Mouse (Mus musculus): Measurements from ENCODE around the gene Cep70. TPM values are rescaled to one million over a fixed set of nuclear protein-coding genes. Genes with fewer than 3 reads are reported as not detected.

The Cep70 gene
- 1 to 10 TPM; 2.2 to 2.8 (median 2.5) TPM for total RNA-seq (2022)

DNA sequence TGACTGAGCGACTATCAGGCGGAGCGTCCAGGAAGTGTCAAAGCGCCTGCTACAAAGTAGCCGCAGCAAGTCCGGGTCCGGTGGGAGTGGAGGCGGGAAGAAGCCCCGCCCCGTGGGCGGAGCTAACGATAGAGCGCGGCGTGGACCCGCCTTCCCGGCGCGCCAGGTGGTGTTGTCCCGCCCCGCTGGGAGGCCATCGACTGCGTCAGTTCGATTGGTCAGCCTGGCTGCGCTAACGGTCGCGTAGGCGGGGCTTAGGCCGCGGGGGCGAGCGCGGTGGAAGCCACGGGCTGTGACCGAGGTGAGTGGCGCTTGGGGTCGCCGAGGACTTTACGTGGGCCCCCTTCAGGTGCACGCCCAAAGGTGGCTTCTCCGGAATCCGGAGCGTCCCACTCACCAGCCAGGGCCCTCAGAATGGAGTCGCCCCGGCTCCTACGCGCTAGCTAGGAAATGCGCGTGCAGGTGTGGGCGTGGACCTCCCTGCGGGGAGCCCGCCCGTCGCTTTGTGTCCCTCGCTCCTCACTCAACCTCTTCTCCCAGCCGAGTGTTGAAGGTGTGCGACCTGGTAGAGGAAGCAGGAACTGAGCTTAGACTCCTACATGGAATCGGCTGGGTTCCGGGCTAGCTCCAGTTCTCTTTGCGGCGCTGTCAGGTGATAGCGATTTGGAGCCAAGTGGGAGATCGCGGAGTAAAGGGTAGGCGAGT lies at the start of gene Cep70:
Gene Cep70, plus strand, starts transcription at position 178 of the 705 bp plus-strand sequence.
- DNase-seq (ENCODE audit: low spot score in 2 of 2): peak; percentile 89 to 90

DNA sequence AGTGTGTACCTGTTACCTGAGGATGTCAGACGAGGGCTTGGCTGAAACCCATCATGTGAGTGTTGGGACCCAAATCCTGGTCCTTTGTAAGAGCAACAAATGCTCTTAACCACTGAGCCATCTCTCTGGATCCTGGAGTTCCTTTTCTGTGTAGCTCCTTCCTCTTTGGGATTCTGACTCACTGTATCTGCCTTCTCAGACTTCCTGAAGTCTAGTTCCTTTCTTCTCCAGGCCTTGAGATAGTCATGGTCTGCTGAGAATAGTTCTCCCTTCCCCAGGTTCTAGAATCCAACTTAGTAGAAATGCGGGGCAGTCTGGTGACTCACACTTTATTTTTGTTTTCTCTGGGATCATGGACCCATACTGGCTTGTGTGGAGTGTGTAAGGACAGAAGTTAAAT lies 30.5 kb upstream of the Cep70 start:
- DNase-seq (ENCODE audit: low spot score in 2 of 2): no peak

DNA sequence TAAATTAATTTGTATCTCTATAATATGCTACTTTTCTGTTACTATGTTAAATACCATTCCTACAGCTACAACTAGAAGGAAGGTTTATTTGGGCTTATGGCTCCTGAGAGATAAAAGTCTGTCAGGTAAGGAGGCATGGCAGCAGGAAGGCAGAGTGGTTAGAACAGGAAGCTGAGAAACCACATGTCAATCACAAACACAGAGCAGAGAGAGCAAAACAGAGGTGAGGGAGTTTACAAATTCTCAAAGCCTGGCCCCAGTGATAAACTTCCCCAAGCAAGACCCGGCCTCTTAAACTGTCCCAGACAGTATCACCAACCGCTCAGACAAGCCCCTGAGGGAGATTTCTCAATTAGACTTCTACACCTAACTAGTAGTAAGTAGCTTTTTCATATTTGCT lies 27.0 kb upstream of the Cep70 start:
- DNase-seq (ENCODE audit: low spot score in 2 of 2): no peak

DNA sequence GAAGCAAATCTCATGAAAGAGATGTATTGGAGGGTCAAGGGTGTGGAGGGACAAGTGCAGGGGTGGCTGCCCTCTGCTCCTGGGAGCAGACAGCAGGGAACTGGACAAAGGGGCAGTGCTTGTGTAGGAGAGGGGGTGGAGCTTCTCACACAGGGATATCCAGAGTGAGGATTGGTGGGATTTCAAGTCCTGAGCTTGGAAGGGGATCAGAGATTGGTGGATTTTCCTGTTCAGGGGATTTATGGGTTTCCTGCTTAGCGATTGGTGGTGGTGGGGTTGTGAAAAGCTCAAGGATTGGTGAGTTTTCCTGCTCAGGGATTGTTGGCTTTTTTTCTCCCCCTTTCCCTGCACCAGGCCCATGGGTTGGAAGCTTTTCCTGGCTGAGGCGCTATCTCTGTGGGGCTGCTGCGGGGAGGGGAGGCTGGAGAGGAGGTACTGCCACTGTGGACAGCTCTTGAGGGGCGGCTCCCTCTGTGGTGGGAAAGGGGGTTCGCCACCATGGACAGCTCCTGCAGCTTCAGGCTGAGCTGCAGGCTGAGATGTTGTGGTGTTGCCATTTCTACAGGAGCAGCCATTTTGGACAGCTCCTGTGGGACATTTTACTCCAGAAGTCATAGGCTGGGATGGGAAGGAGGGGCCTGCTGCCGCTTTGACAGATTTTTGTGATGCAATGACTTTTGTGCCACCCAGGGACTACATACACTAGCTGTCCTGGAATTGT lies 25.0 kb upstream of the Cep70 start:
- no peak for DNase-seq (ENCODE audit: low spot score in 2 of 2)

DNA sequence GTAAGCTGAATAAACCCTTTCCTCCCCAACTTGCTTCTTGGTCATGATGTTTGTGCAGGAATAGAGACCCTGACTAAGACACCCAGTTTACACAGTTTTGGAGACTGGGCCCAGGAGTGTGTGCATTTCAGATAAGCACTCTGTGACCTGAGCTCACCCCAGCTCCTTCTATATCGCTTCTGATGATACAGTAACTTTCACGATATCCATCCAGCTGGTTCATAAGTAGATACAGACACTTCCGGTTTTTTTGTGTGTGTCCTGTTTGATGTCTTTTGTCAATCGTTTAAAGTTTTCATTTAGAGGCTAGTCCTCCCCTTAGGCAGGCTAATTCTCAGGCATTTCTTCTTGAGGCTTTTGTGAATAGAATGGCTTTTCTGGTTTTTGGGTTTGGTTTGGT lies 21.5 kb upstream of the Cep70 start:
- no peak for DNase-seq (ENCODE audit: low spot score in 2 of 2)

DNA sequence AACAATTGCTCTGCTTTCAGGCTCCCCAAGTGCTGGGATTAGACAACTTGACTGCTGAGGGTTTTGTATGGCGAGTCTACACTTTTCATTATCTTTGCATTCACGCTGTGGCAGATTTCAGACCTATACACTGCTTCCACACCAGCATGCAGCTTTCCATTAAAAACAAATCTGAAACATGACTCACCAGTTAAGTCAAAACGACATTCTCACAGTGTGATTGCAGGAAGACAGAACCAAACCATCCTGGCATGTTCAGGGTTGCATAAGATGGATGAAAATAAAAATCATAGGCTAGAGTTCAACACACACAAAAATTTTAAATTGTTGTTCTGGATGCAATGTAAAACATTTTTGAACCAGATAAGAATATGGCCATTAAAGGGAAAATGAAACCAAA lies 18.6 kb upstream of the Cep70 start:
- DNase-seq (ENCODE audit: low spot score in 2 of 2): no peak

DNA sequence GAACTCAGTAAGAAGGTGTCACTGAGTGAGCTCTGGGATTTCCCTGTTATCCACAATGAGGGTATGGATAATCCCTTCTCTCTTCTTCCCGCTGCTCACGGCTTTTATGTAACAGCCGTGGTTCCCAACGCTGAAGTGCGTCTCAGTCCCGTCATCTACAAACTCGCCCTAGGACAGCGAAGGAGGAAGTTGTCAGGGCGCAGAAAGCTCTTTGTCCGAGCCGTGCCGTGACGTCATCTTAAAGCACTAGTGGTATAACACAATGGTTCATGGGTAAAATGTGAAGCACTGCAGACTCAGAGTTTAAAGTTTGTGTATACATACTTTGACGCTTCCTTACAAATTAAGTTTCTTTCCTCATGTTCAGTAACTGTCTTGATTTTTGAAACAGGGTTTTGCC lies 13.7 kb upstream of the Cep70 start:
- no peak for DNase-seq (ENCODE audit: low spot score in 2 of 2)

DNA sequence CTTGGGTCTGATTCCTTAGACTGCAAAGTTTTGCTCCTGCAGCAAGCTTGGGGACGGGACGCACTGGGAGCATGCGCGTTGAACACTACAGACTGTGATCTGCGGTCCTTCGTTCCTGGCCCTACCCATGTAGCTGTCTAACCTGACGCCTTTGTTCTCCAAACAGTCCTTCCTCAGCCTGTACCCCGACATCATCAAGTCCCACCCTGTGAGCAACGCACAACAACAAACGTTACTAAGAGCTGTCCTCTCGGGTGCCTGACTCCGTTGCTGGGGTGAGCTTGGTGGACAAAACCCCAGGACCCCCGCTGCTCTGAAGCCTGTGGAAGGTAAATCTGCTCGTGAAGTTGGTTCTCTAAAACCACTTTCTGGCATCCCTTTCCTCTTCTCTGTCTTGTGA lies 6.0 kb upstream of the Cep70 start, which contains the start of gene Faiml:
Gene Faiml, minus strand, starts transcription at position 101 of the 400 bp plus-strand sequence.
- no peak for DNase-seq (ENCODE audit: low spot score in 2 of 2)

DNA sequence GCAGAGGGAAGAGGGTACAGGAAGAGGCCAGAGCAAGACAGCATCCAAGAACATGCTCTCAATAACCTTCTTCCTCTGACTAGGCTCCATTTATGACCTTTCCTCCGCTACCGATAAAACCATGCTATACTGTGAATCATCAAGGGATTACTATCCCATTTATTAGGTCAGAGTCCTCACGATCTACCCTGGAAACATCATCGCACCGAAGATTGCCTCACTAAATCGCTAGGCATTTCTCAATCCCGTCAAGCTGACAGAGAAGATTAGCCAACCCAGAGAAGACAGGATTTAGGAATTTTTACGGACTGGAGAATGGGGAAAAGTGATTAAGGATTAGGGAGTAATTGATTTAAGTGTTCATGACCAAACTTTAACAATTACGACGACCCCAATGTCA lies 4.9 kb upstream of the Cep70 start:
- DNase-seq (ENCODE audit: low spot score in 2 of 2): no peak

DNA sequence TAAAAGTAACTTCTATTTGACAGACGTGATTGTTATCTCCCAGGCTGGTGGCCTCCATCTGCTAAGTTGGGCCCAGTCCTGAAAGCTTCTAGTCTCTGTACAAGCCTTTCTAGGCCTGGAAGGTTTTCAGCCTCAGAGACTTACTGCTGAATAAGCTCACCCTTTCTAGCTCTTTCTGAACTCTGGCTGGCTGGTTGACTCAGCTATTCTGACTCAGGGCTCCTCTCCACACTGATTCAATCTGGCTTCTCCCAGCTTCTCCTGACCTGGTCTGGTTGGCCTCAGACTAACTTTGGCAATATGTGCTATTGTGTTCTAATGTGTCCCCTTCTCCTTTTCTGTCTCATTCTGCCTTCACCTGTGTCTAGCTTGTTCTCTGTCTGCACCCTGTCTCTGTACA lies 3.9 kb upstream of the Cep70 start:
- DNase-seq (ENCODE audit: low spot score in 2 of 2): no peak

DNA sequence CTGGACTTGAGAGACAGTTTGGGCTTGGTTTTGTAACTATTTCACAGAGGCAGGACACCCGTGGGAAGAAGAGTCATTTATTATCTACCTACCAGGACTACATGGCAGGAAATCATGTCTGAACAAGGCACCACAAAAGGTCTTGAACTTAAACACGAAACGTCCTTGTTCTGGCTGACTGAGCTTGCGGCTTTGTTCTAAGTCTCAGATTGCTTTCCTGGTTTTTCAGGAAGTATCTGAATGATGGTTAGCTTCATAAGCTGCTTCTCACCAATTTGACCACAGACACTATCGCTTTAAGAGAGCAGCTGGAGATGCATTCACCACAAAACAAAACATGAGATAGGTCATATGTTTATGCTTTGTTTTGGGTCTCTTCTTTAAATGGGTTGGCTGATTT lies 2.6 kb upstream of the Cep70 start:
- no peak for DNase-seq (ENCODE audit: low spot score in 2 of 2)

DNA sequence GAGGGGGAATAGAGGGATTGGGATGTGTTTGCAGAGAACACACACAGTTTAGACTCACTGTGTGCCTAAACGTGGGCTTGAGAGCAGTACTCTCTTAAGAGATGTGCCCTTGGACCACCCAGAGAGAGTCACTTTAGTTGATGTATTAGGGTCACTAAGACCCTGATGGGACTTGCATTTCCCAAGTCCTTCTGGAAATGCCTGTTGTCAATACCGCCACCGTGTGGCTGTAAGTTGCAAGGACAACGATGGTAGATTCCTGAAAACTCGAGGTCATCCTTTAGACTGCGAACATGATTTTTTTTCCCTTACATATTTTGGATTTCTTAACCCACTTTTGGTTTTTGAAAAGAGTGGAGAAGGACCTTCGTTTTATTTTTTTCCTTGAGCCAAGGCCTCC lies 1.1 kb upstream of the Cep70 start:
- peak in 1 of 2 experiments; percentile 9 for DNase-seq (ENCODE audit: low spot score in 2 of 2)

DNA sequence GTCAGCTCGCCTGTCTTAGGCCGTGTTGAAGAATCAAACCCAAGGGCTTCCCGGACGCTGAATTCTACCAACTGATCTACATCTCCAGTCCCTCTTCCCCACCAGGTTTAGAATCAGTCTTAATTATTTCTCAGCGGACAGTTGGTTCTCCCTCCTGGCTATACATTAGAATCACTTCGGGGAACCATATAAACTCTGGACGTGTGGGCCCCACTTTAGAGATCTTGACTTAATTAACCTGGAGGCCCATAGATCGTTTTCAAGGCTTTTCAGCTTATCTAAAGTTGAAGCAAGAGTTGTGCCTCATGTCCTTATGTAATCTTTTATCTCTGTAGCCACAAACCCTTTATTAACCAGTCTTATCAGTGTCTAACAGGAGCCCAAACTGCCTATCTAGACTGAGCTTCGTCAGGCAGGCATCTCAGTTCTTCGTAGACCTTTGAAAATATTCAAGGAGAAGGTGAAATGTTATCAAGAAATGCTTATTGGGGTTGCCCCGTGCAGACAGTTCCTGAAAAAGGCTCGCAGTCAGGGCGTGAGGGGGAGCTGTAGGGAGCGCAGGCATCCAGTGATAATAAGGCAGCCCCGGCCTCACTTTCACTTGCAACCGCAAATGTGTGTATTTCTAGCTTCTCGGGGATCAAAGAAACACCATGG lies 506 bp upstream of the Cep70 start:
- no peak for DNase-seq (ENCODE audit: low spot score in 2 of 2)

DNA sequence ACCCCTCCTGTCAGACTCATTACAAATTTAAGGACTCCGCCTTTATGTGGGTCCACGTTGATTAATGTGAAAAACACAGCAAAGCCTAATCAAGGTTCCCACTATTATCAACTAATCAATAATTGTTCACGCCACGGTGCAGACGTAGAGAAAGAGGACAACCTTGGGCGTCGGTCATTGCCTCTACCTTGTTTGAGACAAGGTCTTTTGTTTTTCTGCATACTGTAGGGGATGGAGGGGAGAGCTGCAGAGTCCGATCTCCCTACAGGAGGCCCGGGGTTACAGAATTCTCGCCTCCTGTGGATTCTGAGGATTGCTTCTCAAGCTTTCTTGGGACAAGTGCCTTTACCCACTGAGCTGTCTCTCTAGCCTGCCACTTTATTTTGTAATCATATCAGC lies 727 bp downstream of the Cep70 start:
- no peak for DNase-seq (ENCODE audit: low spot score in 2 of 2)

DNA sequence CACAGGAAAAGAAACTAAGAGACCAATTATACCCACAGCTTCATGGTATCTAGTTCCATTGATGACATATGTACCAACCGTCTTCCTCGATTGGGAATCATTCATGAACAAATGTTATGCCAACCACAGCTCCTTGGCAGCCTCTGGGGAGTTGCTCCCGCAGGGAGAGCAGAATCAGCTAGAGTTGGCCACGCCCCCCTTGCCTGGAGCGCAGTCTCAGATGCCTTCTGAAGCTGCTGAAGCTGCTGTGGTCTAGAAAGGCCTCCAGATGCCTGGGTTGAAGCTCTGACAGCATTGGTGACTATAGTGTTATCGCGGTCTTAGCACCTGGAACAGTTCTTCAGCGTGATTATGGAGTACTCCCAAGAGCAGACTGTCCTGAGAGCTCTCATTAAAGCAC lies 5.1 kb downstream of the Cep70 start:
- no peak for DNase-seq (ENCODE audit: low spot score in 2 of 2)

DNA sequence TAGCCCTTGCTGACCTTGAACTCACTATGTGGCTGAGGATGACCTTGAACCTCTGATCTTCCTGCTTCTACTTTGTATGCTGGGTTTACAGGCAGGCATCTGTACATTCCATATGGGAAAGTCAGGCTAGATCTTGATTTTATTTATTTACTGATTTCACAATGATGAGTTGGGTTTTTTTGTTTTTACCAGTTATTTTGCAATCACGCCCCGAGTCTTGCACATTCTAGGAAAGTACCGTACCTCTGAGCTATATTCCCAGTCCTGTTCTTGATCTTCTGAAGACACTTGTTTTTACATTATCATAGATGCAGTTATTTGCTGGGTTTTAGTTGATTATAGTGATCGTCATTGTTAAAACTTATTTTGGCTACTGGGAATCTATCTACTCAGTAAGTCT lies 5.7 kb downstream of the Cep70 start:
- DNase-seq (ENCODE audit: low spot score in 2 of 2): no peak

DNA sequence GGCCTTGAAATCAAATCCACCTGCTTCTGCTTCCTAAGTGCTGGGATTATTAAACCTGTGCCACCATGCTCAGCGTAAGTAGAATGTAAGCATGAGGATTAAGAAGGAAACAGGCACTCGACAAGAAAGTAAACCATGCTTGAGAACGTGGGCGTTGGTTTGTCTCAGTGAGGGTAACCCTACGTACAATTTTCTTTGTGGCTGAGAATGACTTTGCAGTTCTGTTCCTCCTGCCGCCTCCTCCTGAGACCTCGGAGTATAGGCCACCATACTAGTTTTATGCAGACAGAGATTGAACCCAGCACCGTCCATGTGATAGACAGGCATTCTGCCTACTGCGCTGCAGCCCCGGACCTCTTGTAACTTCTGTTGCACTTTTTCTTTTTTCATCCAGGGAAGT lies 10.7 kb downstream of the Cep70 start:
- DNase-seq (ENCODE audit: low spot score in 2 of 2): no peak

DNA sequence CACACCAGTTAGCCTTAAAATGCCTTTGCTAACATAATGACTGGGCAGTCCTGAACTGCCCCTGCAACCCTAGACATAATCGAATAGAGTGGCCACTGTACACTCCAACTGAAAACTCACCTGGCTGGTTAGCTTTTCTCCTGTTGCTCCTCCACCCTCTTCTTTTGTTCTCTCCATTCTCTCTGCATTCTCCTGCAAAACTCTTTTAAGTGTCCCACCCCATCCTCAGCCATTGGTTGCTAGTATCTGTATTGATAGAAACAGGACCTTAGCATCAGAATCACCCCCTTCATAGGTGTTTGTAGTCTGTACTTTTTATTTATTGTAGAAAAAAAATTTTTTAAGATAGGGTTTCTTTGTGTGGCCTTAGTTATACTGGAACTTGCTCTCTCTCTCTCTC lies 13.0 kb downstream of the Cep70 start:
- DNase-seq (ENCODE audit: low spot score in 2 of 2): no peak

DNA sequence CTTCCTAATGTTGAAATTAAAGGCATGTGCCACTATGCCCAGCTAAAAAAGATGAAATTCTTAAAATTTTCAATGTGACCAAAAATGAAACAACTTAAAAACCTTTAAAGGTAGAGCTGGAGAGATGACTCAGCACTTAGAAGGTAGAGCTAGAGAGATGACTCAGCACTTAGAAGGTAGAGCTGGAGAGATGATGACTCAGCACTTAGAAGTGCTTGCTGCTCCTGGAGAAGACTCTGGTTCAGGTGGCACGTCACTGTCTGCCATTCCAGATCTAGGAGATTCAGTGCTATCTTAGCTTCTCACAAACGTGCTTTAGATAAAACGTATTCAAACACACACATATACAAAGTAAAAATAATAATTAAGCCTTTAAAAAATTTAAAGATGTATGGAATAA lies 13.7 kb downstream of the Cep70 start:
- no peak for DNase-seq (ENCODE audit: low spot score in 2 of 2)

DNA sequence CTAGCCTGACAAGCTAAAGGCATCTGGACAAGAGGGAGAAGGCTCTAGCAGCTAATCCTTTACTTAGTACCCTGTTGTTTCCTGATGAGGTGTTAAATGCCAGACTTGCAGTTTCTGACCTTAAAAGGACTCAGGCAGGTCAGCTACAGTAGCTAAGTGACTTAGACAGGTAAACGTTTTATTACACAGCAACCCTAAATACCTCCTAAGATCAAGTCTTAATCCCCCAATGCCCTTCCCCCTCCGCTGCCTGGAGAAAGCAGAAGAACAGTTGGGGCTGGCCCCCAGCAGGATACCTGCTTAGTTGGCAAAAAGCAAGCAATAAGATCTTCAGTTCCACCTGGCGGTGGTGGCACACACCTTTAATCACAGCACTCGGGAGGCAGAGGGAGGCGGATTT lies 15.7 kb downstream of the Cep70 start:
- DNase-seq (ENCODE audit: low spot score in 2 of 2): no peak

DNA sequence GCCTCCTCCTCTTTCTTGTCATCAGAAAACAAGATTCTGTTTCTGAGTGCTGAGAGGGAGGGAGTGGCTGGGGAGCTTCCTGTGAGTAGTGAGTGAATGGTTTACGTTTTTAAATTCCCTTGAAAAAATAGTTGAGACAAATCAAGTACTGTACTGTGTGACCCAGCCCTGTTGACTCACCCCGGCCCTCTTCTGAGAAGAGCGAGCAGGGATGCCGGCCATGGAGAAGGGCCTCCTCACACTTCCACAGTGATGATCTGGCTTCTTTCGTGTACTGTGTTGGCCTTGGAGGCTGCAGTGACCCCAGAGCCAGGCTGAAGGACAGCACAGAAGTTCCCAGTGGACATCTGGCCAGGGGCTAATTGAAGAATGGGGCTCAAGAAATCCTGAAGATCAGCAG lies 61.1 kb downstream of the Cep70 start:
- no peak for DNase-seq (ENCODE audit: low spot score in 2 of 2)

DNA sequence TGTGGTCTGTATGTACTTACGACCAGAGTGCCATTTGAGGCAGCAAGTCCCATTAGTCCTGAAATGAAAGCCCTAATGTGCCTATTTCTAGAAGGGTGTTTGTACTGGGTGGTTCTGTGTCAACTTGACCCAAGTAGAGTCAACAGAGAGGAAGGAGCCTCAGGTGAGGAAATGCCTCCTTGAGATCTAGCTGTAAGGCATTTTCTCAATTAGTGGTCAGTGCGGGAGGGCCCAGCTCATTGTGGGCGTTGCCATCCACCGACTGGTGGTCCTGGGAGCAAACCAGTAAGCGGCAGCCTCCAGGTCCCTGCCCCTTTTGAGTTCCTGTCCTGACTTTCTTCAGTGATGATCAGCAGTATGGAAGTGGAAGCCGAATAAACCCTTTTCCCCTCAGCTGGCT lies 63.1 kb downstream of the Cep70 start:
- no peak for DNase-seq (ENCODE audit: low spot score in 2 of 2)
